12 mouse cellular contexts compared by ENCODE assay signal in genomic region chr4:114842376-114842960, GRCm38 (mm10). TPM values are rescaled to one million over a fixed set of nuclear protein-coding genes. Genes with fewer than 3 reads are reported as not detected.
A peak's percentile ranks its signal among the peaks of the same experiment; 100 is the strongest.
DNase-seq lines count a peak whose midpoint lies in the region; ATAC-seq lines count a peak whose summit lies in the region.
"Had no signal": no experiment of that assay in that cellular context is flagged by ENCODE, and none has a peak within 500 bp of the region (broad histone marks: within the 10 kb centered on the region; RNA-seq: fewer than 3 reads in every experiment).

No protein-coding gene starts in this region.

- peak overlapping the region; percentile 30 for H3K4me3 ChIP-seq in kidney, embryonic 14.5 days (ENCODE audit: low read length)
- peak overlapping the region; percentile 57 for H3K4me3 ChIP-seq in embryonic facial prominence, embryonic 10.5 days
- peak overlapping the region; percentile 56 for H3K4me3 ChIP-seq in limb, embryonic 10.5 days

- peak; percentile 26 for ATAC-seq in kidney, embryonic 14.5 days (ENCODE audit: low FRiP score, low TSS enrichment)

- no peaks in the 10 kb centered on the region for H3K9me3 ChIP-seq in kidney, embryonic 14.5 days (ENCODE audit: control insufficient read depth, low read length)
- H3K9me3 ChIP-seq in embryonic facial prominence, embryonic 10.5 days, result peaks cover 5% of the 10 kb centered on the region; the same call in 1 of the 2 replicates
- no peaks in the 10 kb centered on the region for H3K9me3 ChIP-seq in limb, embryonic 10.5 days (replicated peaks)

- peaks cover 20% of the 10 kb centered on the region; the same call in 1 of the 2 replicates for H3K27me3 ChIP-seq in kidney, embryonic 14.5 days (ENCODE audit: control insufficient read depth, insufficient read depth, low read length)
- H3K27me3 ChIP-seq in embryonic facial prominence, embryonic 10.5 days (replicated peaks; ENCODE audit: low read depth, poor library complexity, severe bottlenecking), result peaks cover 92% of the 10 kb centered on the region
- H3K27me3 ChIP-seq in limb, embryonic 10.5 days (ENCODE audit: low read depth, poor library complexity, severe bottlenecking), result peaks cover 98% of the 10 kb centered on the region

- H3K27ac ChIP-seq in kidney, embryonic 14.5 days (ENCODE audit: low read depth, low read length), result peak overlapping the region; percentile 73; the same call in 1 of the 2 replicates
- peak overlapping the region; percentile 48; the same call in 1 of the 2 replicates for H3K27ac ChIP-seq in embryonic facial prominence, embryonic 10.5 days (replicated peaks)
- no peak overlapping the region for H3K27ac ChIP-seq in limb, embryonic 10.5 days
- H3K27ac ChIP-seq: layer of hippocampus, adult 2 months; liver, embryonic 14.5 days had no signal

- no peak for DNase-seq in kidney, adult 11 months
- peak; percentile 51 for DNase-seq in embryonic facial prominence, embryonic 10.5 days (ENCODE audit: low spot score)
- peak; percentile 72 for DNase-seq in limb, embryonic 10.5 days (ENCODE audit: low spot score)
- DNase-seq in neural tube, embryonic 10.5 days (ENCODE audit: extremely low spot score, low spot score), result peak; percentile 62
- DNase-seq in adrenal gland, postnatal 25 days, result no peak
- DNase-seq in thymus, adult 18-20 months, result no peak
- DNase-seq in yolk sac, embryonic 10.5 days (ENCODE audit: low spot score), result no peak

- H3K36me3 ChIP-seq in kidney, embryonic 14.5 days (ENCODE audit: control insufficient read depth, insufficient read depth, low read length), result no peaks in the 10 kb centered on the region
- H3K36me3 ChIP-seq in embryonic facial prominence, embryonic 10.5 days (replicated peaks), result no peaks in the 10 kb centered on the region
- no peaks in the 10 kb centered on the region for H3K36me3 ChIP-seq in limb, embryonic 10.5 days

- H3K9ac ChIP-seq in kidney, embryonic 14.5 days (ENCODE audit: low read depth, low read length), result peak overlapping the region; percentile 32; the same call in 1 of the 2 replicates
- H3K9ac ChIP-seq: liver, embryonic 14.5 days had no signal

- peaks cover 20% of the 10 kb centered on the region; the same call in 1 of the 2 replicates for H3K4me1 ChIP-seq in kidney, embryonic 14.5 days (ENCODE audit: control insufficient read depth, insufficient read depth, low read length)
- peaks cover 36% of the 10 kb centered on the region for H3K4me1 ChIP-seq in embryonic facial prominence, embryonic 10.5 days
- H3K4me1 ChIP-seq in limb, embryonic 10.5 days, result peaks cover 43% of the 10 kb centered on the region

- H3K4me2 ChIP-seq in kidney, embryonic 14.5 days (replicated peaks; ENCODE audit: low read depth, low read length), result peak overlapping the region; percentile 34

- WGBS in kidney, embryonic 14.5 days, result 1% methylated on average over 10 of the region's 11 CpGs
- WGBS in embryonic facial prominence, embryonic 10.5 days, result 2% methylated on average over 10 of the region's 11 CpGs
- 3% methylated on average over 10 of the region's 11 CpGs for WGBS in limb, embryonic 10.5 days

RNA-seq across cellular contexts. Expression of gene Gm12830, which starts 20.9 kb away (rescaled TPM):
- polyA plus RNA-seq in kidney, embryonic 14.5 days (2014; fragmentation: Nextera tagmentation; extraction: Ambion mirVana), result 0.15 and 0.17 TPM in 2 replicates
- polyA plus RNA-seq in embryonic facial prominence, embryonic 10.5 days (2016; fragmentation: Nextera tagmentation; extraction: Ambion mirVana), result 0.09 TPM in 1 of 2 replicates, not detected in the other
- not detected in 2 replicates for polyA plus RNA-seq in limb, embryonic 10.5 days (2016; fragmentation: Nextera tagmentation; extraction: Ambion mirVana)
- total RNA-seq in adrenal gland, postnatal 25 days (2021), result not detected in 2 replicates
- total RNA-seq: heart, postnatal 14 days; layer of hippocampus, adult 2 months had no signal
- polyA plus RNA-seq: liver, embryonic 14.5 days; testis, adult 2 months had no signal

Comparison
In these comparisons a context has a peak if more than half of its experiments do, and no peak if none do; other contexts are left out.
1. DNase-seq: peak in embryonic facial prominence, embryonic 10.5 days (single experiment), limb, embryonic 10.5 days (single experiment) and neural tube, embryonic 10.5 days (single experiment); none in kidney, adult 11 months (single experiment), adrenal gland, postnatal 25 days (single experiment), thymus, adult 18-20 months (0 of 2) and yolk sac, embryonic 10.5 days (single experiment).
2. Peak in every context shown above with its lines, with median percentiles within 50 percentile points of each other: H3K4me3 ChIP-seq.